Mouse (Mus musculus) bone marrow macrophage, adult 2 months (primary cell): Measurements from ENCODE around the gene Pkn3. TPM values are rescaled to one million over a fixed set of nuclear protein-coding genes. Genes with fewer than 3 reads are reported as not detected.
"Not testable (repeated sequence)": the region's sequence is repeated elsewhere in the genome, so short reads cannot be mapped to it uniquely, and the experiment has no call there.

ENCODE experiments used
- H3K27ac ChIP-seq: 2 replicates; pipeline ENCODE4 v1.5.1; 2012; ENCODE audit warnings: low read depth, low read length; ENCODE audit not compliant: insufficient read depth
- H3K4me1 ChIP-seq: 2 replicates; pipeline ENCODE4 v1.6.1; 2012; ENCODE audit warnings: low read length; ENCODE audit not compliant: control insufficient read depth, insufficient read depth
- H3K4me3 ChIP-seq: 2 replicates; pipeline ENCODE4 v1.5.1; 2012; ENCODE audit warnings: mild to moderate bottlenecking, low read length, moderate library complexity; ENCODE audit not compliant: insufficient read depth
- CTCF ChIP-seq: IDR thresholded peaks from 2 replicates; pipeline ENCODE4 v1.5.1; 2012; ENCODE audit warnings: low read depth, mild to moderate bottlenecking, low read length, moderate library complexity
- POLR2A ChIP-seq: IDR thresholded peaks from 2 replicates; pipeline ENCODE4 v1.6.1; 2012; ENCODE audit warnings: mild to moderate bottlenecking, low read depth, low read length, borderline replicate concordance
- polyA plus RNA-seq: library from polyadenylated mRNA; stranded (reverse); fragments of >200 nt; gene quantifications from 2 replicates; pipeline ENCODE4 v1.2.4, GENCODE M21; 2012; ENCODE audit not compliant: missing spikeins, insufficient read depth, insufficient read length

Gene Pkn3
- polyA plus RNA-seq, 1 experiment = 7.2 TPM

GRCm38 (mm10) chr2:30120269-30120668, 42.8 kb downstream of the Pkn3 start:
- H3K27ac ChIP-seq = no peak overlapping the region
- peaks cover 6% of the 10 kb centered on the region for H3K4me1 ChIP-seq
- H3K4me3 ChIP-seq = no peak overlapping the region
- no peak for TF ChIP-seq CTCF
- no peak for TF ChIP-seq POLR2A

- Histone ChIP-seq H3K4me3 (no peak overlapping the region), H3K4me1 (peaks cover 7% of the 10 kb centered on the region), H3K27ac (no peak overlapping the region)
- TF ChIP-seq POLR2A (no peak), CTCF (no peak)
Observed at GRCm38 (mm10) chr2:30122766-30123165, 45.3 kb downstream of the Pkn3 start.

GRCm38 (mm10) chr2:30123729-30124471, 46.4 kb downstream of the Pkn3 start:
- peak overlapping the region; percentile 91 for H3K4me3 ChIP-seq
- TF ChIP-seq POLR2A (no peak), CTCF (no peak)
- H3K4me1 ChIP-seq = peaks cover 7% of the 10 kb centered on the region
- no peak overlapping the region for H3K27ac ChIP-seq

GRCm38 (mm10) chr2:30124472-30125274, 47.2 kb downstream of the Pkn3 start, which contains the start of gene Zer1:
Gene Zer1, minus strand, starts transcription at chr2:30124585.
- H3K27ac ChIP-seq = peak within 1 kb of the TSS; percentile 64
- peak within 1 kb of the TSS; percentile 91 for H3K4me3 ChIP-seq
- H3K4me1 ChIP-seq = peaks cover 7% of the 10 kb centered on the region
- no peak for TF ChIP-seq POLR2A
- no peak for TF ChIP-seq CTCF

GRCm38 (mm10) chr2:30128789-30129188, 51.3 kb downstream of the Pkn3 start:
- no peak overlapping the region for H3K4me3 ChIP-seq
- H3K4me1 ChIP-seq = peaks cover 15% of the 10 kb centered on the region
- H3K27ac ChIP-seq = no peak overlapping the region
- no peak for TF ChIP-seq CTCF
- no peak for TF ChIP-seq POLR2A

GRCm38 (mm10) chr2:30130156-30130555, 52.7 kb downstream of the Pkn3 start:
- Histone ChIP-seq H3K4me1 (peaks cover 12% of the 10 kb centered on the region), H3K27ac (no peak overlapping the region), H3K4me3 (no peak overlapping the region)
- TF ChIP-seq POLR2A = no peak
- no peak for TF ChIP-seq CTCF

GRCm38 (mm10) chr2:30131240-30131639, 53.8 kb downstream of the Pkn3 start:
- peaks cover 18% of the 10 kb centered on the region for H3K4me1 ChIP-seq
- H3K27ac ChIP-seq = not testable (repeated sequence)

GRCm38 (mm10) chr2:30132801-30133612, 55.5 kb downstream of the Pkn3 start:
- H3K4me1 ChIP-seq = peaks cover 18% of the 10 kb centered on the region

More at GRCm38 (mm10) chr2:30131240-30131639, 53.8 kb downstream of the Pkn3 start:
- H3K4me3 ChIP-seq = not testable (repeated sequence)

GRCm38 (mm10) chr2:30133613-30134377, 56.3 kb downstream of the Pkn3 start, which contains the start of gene Tbc1d13:
Gene Tbc1d13, plus strand, starts transcription at chr2:30133746.
- H3K4me3 ChIP-seq = peak within 1 kb of the TSS; percentile 94
- peak within 1 kb of the TSS; percentile 94 for H3K27ac ChIP-seq
- H3K4me1 ChIP-seq = peaks cover 18% of the 10 kb centered on the region
- TF ChIP-seq CTCF (no peak), POLR2A (0 out of 2 replicates have a peak, but pooled peaks have one; percentile 21)

More at GRCm38 (mm10) chr2:30132801-30133612, 55.5 kb downstream of the Pkn3 start:
- TF ChIP-seq POLR2A (no peak), CTCF (no peak)
- Histone ChIP-seq H3K27ac (peak overlapping the region; percentile 89), H3K4me3 (peak overlapping the region; percentile 94)

- Histone ChIP-seq H3K4me3 (peak overlapping the region; percentile 94), H3K4me1 (peaks cover 18% of the 10 kb centered on the region), H3K27ac (peak overlapping the region; percentile 94)
- TF ChIP-seq POLR2A = no peak
- no peak for TF ChIP-seq CTCF
Observed at GRCm38 (mm10) chr2:30134378-30134711, 56.9 kb downstream of the Pkn3 start.
